Mouse (Mus musculus): Measurements from ENCODE around the gene Slc44a3. TPM values are rescaled to one million over a fixed set of nuclear protein-coding genes. Genes with fewer than 3 reads are reported as not detected.

Gene Slc44a3
- polyA plus RNA-seq, 1 experiment: 0.29 TPM

DNA sequence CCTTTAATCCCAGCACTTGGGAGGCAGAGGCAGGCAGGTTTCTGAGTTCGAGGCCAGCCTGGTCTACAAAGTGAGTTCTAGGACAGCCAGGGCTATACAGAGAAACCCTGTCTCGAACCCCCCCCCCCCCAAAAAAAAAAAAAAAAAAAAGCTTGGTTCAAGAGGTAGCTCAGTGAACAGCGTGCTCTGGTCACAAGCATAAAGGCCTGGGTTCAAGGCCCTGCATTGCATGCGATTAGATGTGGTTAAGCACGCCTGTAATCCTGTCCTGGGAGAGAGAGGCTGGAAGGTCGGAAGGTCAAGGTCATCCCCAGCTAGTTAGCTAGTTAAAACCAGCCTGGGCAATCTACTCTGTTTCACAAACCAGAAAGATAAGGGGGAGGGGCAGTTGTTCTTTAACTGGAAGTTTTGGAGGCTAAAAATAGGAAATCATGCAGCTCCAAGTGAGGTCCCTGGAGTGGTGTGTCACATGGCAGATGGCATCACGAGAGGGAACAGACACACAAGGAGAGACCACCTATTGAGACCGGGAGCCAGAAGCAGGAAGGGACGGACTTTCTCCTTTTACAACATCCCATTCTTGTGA lies 113.3 kb downstream of the Slc44a3 start:
- DNase-seq (ENCODE audit: low read depth): no peak
- TF ChIP-seq POLR2A (IDR thresholded peaks at IDR 0.05; ENCODE audit: borderline replicate concordance, extremely low read depth, insufficient read depth, insufficient read length, poor library complexity, severe bottlenecking): no peak
- no peak for TF ChIP-seq CTCF (IDR thresholded peaks at IDR 0.05; ENCODE audit: borderline replicate concordance, extremely low read depth, insufficient read depth, insufficient read length)

DNA sequence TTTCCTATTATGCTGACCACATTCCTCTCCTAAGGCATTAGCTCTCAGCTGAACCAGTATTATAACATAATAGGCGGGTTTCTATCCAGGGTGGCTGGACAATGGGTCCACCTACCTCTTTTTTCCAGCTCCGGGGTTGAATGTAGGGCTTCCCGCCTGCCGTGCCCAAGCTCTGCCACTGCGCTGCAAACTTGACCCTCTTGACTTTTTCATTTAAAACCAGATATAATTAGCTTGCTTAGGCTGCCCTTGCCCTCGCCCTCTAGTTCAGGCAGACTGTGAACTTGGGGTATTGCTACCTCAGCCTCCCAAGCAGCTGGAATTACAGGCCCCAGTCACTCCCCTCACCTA lies 114.0 kb downstream of the Slc44a3 start:
- no peak for DNase-seq (ENCODE audit: low read depth)
- TF ChIP-seq CTCF (IDR thresholded peaks at IDR 0.05; ENCODE audit: borderline replicate concordance, extremely low read depth, insufficient read depth, insufficient read length) (no peak), POLR2A (IDR thresholded peaks at IDR 0.05; ENCODE audit: borderline replicate concordance, extremely low read depth, insufficient read depth, insufficient read length, poor library complexity, severe bottlenecking) (no peak)

DNA sequence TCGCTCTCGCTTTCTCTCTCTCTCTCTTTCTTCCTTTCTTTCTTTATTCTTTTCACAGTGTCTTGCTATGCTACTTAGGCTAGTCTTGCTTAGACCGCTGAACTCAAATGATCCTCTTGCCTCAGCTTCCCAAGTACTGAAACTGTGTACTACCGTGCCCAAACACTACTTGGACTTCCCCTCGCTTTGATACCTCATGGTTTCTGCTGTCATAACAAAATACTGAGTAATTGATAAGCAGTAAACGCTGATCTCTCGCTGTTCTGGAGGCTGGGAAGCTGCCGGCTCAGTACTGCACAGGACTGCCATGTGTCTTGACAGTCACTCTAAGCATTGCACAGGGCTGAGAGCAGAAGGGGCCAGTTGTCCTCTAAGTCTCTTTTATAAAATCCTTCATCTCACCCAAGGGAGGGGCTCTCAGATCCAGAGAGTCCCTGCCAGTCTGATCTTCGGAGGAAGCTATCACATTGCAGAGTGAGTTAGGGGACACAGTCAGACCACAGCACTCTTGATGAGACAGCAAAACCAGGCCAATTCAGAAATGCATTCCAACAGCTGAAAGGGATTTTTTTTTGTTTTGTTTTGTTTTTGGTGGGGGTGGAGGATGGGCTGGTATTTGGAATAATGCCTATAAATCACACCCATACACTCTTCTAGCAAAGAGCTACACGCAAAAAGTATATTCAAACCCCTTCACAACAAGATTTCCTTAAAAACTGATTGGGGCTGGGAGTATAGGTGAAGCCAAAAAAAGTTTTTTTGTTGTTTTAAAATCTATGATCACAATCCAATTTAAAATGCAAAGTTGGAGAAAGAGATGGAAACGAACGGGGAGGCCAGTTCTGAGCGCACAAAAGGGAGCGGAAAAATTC lies 114.6 kb downstream of the Slc44a3 start:
- no peak for DNase-seq (ENCODE audit: low read depth)
- TF ChIP-seq POLR2A (IDR thresholded peaks at IDR 0.05; ENCODE audit: borderline replicate concordance, extremely low read depth, insufficient read depth, insufficient read length, poor library complexity, severe bottlenecking) (no peak), CTCF (IDR thresholded peaks at IDR 0.05; ENCODE audit: borderline replicate concordance, extremely low read depth, insufficient read depth, insufficient read length) (no peak)

DNA sequence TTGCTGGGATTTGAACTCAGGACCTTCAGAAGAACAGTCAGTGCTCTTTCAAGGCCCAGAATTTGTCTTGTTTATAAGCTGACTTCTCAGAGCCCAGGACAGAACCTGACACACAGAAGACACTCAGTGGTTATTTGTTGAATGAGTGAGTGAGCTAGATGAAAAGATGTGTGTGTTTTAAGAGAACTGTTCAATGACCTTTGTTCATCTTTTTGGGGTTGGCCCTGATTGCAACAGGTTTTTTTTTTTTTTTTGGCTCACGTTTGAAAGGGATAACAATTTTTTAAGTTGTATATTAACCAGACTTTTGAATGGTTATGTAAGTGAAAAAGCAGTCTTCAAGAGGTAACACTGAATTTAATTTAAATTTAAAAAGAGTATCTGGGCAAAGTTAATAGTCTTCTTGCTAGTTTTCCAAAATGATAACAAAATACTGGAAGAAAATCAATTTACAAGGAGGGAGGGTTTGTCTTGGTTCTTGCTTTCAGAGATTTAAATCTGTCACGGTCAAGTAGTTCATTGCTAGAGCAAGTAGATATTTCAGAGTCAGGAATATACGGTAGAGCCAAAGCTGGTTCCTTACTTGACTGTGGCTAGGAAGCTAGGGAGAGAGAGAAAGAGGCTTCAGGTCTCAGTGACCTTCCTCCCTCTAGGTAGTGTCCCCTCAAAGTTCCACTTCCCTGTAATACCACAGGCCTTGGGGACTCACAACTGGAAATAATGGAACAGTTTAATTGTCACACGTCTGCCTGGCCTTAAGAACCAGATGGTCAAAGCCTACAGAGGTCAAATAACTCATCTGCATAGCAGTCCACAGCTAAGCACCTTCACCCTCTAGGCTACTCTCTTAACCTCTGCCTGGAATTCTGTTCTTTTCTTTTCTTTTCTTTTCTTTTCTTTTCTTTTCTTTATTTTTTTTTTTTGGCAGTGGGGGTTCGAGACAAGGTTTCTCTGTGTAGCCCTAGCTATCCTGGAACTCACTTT lies 115.7 kb downstream of the Slc44a3 start:
- TF ChIP-seq CTCF (IDR thresholded peaks at IDR 0.05; ENCODE audit: borderline replicate concordance, extremely low read depth, insufficient read depth, insufficient read length) (no peak), POLR2A (IDR thresholded peaks at IDR 0.05; ENCODE audit: borderline replicate concordance, extremely low read depth, insufficient read depth, insufficient read length, poor library complexity, severe bottlenecking) (no peak)
- DNase-seq (ENCODE audit: low read depth): no peak

DNA sequence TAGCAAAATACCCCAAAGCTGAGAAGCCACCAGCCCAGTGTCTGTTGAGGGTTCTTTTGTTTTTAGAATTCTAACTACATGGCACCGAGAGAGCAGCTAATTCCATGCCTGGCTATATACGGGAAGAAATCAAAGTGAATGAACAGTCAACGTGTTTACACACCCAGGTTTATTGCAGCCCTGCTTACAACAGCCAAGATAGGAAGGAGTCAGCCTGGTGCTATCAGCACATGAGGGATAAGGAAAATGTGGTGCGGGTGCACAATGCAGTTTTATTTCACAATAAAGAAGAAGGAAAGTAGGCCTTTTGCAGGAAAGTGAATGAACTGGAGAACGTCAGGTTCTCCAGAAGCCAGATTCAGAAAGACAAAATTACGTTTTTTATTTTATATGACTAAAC lies 120.8 kb downstream of the Slc44a3 start:
- TF ChIP-seq CTCF (IDR thresholded peaks at IDR 0.05; ENCODE audit: borderline replicate concordance, extremely low read depth, insufficient read depth, insufficient read length): no peak
- TF ChIP-seq POLR2A (IDR thresholded peaks at IDR 0.05; ENCODE audit: borderline replicate concordance, extremely low read depth, insufficient read depth, insufficient read length, poor library complexity, severe bottlenecking): no peak
- no peak for DNase-seq (ENCODE audit: low read depth)

Other genes starting within 250 kb of the Slc44a3 start
- 2.3 and 2.5 TPM in 2 replicates for gene Tmem56, start 249.3 kb downstream of the Slc44a3 start, polyA plus RNA-seq (2012; rRNA removed)
- 16.0 and 16.9 TPM in 2 replicates for gene Alg14, start 240.6 kb downstream of the Slc44a3 start, polyA plus RNA-seq (2012; rRNA removed)
- 412 and 494 TPM in 2 replicates for gene Cnn3, start 105.9 kb downstream of the Slc44a3 start, polyA plus RNA-seq (2012; rRNA removed)
- not detected in 2 replicates for gene 4930432M17Rik, start 138.4 kb upstream of the Slc44a3 start, polyA plus RNA-seq (2012; rRNA removed)
- 6.5 and 7.5 TPM in 2 replicates for gene F3, start 191.1 kb upstream of the Slc44a3 start, polyA plus RNA-seq (2012; rRNA removed)